Mouse (Mus musculus) kidney, adult 9 months (tissue): ENCODE measurements around the gene Exoc3l.
A peak's percentile ranks its signal among the peaks of the same experiment; 100 is the strongest.

Source experiments
- DNase-seq: peaks from one replicate; pipeline ENCODE4 v3.0.0; 2022

The Exoc3l gene

DNA sequence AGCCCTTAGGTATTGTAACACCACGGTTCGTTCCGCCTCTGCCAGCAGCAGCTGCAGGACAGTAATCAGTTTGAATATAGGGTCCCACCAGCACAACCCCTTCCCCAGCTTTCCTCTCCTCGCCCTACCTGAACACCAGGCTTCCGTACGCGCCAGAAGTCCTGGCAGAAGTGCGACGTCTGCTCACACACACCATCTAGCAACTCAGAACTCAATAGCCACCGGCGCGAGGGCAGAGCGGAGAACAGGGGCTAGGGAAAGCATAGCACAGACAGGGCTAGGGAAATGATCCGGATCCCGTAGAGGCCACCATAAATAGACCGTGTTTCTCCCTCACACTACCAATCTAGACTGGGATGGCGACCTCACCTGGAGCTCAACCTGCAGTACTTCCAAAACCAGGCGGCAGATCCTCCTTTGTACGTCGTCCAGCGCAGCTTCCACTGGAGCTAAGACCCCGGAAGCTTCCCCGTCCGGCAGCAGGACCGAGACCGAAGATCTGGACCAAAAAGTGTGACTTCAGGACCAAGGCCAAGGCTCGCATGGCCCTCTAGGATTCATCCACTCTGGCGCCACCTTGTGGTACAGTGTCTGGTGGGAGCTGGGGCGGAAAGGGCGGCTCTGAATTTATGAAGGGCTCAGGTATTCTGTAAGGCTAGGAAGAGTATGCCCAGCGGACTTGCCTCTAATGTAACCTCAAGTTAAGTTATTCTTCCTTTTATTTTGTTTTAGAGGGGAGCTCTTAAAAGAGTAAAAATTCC, 5.2 kb downstream of the Exoc3l start:
- peak; percentile 92 for DNase-seq

DNA sequence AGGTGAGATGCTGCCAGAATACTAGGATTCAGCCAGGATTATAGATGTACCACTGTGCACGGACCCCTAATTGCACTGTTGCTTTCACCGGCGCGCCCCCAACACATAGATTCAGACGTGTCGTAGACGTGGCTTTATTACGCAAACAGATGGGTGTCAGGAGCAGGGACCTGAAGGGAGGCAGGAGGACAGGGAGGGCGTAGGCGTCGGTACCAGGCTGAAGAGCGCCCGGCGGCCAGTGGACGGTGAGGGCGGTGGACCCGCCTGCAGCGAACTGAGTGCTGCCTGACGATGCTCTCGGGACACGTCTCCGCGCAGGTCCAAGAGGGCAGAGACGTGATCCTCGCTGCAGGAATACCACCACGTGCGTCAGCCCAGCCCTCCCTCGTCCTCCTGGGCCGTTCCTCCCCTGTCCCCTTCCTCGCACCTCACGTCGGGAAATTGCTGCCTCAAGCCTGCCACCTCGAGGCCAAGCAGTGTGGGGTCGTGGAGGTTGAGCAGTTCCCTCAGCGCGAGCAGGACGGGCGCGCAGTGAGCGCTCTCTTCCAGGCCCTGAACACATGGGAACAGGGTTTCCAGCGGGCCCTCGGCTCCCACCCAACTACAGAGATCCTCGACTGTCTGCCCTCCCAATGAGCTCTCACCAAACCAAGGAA, 6.0 kb downstream of the Exoc3l start, which contains the start of gene 4931428F04Rik:
TSS of gene 4931428F04Rik (minus strand) at position 60 of the 656 bp plus-strand sequence.
- DNase-seq = no peak

DNA sequence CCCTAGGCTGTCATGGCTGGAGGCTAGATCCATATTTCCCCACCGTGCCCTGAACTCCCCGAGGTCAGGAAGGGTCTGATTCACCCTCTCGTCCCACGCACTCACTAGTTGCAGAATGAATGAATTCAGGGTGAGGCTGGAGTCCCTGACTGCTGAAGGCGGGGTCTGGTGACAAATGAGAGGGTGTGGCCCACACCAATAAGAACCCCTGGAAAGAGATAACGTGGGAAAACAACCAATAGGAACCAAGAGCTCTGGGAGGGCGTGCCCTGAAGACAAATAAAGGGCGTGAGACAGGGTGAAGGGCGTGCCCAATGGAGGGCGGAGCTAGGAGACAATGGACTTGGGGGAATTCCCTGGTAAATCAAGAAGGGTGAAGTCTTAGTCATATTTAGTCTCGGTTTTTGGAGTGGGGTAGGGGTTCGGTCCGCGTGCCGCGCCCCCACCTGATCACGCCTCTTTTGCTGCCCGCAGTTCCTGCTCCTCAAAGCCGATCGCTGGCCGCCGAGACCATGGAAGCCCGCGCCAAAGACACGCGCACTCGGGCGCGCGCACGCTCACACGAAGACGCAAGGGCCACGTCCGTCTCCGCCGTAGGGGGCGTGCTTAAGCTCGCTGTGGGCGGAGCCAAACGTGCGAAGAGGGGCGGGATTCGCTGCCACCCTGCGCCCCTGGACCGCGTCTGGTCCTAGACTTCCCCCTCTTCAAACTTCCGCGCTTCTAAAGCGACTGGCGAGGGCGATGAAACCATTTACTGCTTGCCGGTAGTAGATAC, 6.8 kb downstream of the Exoc3l start:
- peak; percentile 91 for DNase-seq

DNA sequence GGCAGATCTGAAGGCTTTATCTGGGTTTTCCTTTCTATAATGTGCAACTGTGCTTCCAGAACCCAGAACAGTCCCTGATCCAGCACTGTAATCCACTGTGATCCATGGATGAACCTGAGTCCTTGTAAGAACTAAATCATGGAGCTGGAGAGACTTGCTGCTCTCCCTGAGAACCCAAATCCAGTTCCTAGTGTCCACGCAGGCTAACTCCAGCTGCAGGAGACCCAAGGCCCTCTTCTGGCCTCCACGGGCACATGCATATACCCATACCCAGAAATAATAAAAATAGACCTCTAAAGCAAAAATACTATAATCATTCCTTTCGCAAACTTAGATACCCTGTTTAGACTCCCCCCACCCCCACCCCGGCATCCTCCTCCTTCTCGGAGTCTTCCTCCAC, 7.7 kb downstream of the Exoc3l start:
- DNase-seq = no peak

DNA sequence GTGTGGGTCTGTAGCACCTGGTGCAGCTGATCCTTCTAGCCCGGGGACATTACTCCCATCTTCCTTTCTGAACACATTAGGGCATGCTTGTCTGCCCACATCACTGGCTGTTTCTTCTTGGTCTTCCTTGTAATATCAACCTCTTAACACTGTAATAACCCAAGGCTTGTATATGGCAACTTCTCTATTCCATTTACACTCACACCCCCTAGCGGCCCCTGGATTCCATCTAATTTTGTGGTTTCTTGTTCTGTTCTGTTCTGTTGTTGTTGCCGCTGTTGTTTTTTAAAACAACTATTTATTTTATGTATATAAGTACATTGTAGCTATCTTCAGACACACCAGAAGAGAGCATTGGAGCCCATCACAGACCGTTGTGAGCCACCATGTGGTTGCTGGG, 9.0 kb downstream of the Exoc3l start:
- DNase-seq = no peak

DNA sequence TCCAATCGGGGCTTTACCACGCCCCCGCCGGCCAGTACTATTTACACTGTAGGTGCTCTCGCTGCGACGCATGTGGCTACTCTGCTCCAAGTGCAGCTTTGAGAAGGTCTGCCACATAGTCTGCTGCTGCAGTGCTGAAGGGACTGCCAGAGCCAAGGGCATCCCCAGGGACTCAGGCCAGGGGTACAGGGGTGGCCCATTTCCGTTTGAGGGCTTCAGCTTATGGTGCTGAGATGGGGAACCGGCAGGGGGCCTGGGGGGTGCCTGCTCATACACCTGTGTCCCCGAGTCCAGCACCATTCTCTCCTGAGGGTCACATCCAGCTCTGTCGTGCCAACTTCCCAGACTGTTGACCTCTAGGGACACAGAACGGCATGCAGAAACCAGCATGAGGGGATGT, 10.4 kb downstream of the Exoc3l start:
- no peak for DNase-seq

DNA sequence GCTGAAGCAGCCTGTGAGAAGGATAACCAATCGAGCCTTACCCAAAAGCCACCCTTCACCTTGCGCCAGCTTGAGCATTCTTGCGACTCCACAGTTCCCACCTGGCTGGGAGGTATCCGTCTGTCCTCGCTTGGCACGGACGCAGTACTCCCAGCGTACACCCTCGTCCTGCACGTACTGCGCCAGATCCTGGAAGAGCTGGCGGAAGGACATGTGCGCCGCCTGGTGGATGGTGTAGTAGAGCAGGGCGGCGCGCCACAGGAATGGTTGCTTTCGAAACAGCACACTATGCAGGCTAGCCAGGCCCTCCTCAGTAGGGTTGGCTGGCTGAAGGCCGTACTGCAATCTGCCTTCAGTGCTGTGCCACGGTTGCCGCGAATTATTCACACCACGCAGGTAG, 12.8 kb downstream of the Exoc3l start:
- no peak for DNase-seq

DNA sequence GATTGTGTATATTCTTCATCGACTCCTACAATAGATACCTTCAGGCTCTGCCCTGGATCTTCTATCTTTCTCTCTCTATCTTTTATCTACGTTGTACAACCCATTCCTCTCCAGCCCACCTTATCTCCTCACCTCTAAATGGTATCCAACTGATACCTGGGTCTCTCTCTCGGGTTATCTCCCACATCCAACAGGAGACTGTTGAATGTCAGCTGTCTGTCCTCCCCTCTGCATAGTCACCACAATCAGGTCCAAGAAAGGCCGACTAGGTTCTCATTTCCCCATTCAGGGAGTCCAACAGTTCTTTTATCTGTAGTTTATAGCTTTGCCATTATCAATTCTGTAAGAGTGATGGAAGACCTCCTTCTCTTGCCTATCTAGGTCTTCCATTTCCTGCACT, 13.7 kb downstream of the Exoc3l start:
- DNase-seq = no peak

DNA sequence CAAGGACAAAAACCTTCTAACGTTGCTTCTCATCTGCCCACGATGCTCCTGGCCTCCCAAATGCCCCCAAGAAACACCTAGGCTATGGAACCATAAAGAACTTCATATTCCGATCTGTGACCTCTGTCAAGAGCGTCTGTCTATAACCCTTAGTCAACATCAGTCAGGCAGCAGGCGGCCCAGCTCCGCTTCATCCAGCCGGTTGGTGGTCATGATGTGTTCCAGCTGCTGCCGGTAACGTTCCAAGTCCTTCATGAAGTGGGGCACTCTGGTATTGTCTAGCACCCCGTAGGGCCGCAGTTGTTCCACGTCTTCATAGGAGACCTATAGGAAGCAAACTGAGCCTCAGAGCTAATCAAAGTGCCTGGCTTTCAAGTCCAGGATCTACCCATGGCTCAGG, 14.1 kb downstream of the Exoc3l start:
- DNase-seq = no peak

DNA sequence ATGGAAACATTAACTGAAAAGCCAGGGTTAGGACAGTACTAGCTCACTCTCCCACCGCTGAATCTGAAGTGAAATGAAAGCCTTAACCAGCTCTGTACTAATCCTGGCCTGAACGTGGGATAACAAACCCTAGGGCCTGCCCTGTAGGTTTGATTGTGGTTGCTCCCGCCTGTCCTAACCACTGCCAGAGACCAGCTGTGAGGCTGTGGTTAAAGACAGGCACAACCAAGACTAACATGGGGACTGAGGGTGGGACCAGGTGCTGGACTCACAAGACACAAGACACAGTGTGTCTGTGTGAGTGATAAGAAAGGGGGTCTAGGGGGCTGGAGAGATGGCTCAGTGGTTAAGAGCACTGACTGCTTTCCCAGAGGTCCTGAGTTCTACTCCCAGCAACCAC, 15.3 kb downstream of the Exoc3l start:
- no peak for DNase-seq

DNA sequence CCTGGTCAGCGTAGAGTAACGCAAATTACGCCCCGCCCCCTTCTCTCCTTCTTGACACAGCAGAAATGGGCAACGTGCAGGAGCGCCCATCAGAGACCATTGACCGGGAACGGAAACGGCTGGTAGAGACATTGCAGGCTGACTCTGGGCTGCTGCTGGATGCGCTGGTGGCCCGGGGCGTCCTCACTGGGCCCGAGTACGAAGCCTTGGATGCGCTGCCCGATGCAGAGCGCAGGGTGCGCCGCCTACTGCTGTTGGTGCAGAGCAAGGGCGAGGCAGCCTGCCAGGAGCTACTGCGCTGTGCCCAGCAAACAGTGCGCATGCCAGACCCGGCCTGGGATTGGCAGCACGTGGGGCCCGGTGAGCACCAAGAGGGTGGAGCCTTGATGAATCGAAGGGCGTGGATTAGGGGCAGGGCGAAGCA, 17.0 kb downstream of the Exoc3l start:
- peak; percentile 93 for DNase-seq

DNA sequence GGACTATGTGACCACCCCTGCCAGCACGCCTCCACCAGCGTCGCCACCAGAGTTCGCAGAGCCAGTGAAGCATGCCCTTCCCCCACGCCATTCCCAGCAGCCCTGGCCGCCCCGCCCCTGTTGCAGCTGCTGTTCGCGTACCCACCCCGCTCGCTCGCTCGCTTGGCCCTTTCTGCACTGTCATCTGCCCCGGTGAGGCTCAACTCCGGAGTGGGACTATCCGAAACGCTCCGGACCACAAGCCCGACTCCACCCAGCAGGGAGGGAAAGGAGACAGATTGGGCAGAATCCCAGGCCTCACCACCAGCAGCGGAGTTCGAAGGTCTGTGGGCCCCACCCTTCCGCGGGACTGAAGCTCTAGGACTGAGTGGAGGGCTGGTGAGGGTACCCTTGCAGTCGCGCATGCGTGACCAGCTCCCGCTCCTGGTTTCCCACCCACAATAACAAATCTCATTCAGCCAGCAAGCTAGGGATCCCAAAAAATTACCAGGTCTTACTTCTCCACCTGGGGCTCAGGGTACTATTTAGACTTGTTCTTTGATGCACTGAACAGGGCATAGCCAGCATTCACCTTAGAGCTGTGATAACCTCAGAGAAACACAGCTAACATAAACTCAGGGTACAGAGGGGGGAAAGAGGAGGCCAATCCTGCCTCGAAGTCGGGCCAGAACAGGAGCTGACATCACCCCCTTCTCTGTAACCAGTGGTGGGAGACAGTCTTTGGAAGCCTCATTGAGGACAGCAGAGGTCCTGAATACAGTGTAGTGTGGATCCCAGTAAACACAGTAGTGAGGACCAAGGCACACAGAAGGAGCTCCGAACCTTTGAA, 19.4 kb downstream of the Exoc3l start:
- DNase-seq = no peak

DNA sequence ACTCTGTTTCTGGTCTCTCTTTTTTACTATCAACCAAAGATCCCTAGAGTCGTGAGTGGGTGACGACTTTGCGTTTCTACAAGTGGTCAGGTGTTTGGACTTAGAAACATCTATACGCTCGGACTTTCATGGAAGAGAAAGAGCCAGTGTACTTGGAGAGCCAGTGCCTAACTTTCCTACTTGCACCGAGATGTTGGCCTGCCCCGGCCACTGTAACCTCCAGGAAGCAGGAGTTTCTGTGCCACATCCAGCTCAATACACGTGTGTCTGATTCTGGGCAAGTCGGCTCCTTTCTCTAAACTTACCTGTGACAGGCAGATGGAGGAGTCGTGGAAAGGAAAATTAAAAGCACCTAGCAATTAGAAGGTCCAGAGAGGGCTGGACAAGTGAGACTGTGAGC, 20.1 kb downstream of the Exoc3l start, which contains the start of gene Nol3:
TSS of gene Nol3 (plus strand) at position 301 of the 400 bp plus-strand sequence.
- no peak for DNase-seq

DNA sequence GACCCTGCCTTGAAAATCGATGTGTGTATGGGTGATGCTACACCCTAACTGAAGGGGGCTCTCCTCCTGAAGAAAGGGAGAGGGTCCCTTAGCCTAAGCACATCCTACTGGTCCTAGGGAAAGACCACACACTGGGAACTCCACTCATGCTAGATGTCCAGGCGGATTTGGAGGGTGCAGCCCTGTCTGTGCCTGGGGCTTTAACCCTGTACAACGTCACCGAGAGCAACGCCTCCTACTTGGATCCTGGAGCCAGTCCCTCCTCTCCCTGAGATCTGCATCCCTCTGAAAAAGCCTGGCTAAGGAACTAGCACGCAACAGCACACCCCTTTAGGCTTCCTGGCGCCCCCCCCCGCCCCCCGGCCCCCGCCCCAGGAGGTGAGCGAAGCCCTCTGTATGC, 20.5 kb downstream of the Exoc3l start:
- no peak for DNase-seq

DNA sequence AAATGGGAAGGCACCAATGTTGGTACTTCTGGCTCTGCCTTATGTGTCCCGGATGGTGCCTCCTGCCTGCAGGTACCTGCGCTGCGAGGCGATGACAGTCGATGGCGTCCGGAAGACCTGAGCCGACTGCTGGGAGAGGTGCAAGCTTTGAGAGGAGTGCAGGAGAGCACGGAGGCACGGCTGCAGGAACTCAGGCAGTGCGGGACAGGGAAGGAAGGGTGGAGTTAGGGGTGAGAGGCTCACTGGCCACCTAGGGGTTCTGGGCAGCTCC, 25.1 kb downstream of the Exoc3l start:
- no peak for DNase-seq

DNA sequence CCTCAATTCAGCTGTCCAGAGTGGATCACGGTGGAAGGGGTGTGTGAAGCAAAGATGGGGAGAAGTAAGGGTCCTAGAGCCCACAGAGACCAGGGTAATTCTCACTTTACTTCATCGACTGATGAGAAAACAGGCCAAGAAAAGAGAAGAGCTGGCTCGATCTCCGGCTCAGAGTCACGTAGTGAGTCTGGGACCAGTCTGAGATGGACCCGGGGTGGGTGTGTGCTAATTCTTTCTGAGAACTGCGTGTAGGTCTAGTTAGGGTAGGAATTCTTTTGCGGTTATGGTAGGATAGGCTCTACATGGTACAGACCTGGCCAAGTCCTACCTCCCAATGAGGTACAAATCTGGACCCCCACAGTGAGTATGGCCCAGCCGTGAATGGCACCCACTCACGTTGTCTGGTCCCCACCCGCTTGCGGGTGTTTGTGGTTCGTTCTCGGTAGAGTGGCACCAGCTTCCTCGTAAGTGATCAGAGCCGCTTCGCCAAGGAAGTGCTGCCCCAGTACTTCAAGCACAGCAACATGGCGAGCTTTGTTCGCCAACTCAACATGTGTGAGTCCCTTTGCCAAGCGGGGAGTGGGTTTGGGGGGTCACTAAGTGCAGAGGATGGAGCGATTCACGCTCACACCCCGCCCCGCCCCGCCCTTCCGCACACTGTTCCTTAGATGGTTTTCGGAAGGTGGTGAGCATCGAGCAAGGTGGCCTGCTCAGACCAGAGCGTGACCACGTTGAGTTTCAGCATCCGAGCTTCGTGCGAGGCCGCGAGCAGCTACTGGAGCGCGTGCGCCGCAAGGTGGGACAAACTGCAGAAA, 25.6 kb downstream of the Exoc3l start:
- DNase-seq = no peak

DNA sequence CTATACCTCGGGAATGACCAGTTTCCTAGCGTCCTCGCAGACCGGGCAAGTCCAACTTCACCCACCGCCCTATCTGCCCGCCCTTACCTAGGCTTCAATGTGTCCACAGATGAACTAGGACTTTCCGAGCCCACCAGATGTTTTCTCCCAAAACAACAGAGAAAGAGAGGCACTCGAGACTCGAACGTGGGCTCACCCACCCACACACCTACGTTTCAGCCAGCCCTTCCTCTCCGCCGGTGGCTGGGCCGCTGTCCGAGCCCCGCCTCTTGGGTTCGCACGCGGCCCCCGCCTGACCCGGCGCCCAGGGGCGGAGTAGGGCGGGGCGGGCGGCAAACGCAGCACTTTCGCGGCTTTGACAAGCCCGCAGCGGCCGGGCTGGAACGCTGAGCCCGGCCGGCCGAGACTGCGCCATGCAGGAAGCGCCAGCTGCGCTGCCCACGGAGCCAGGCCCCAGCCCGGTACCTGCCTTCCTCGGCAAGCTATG, 26.4 kb downstream of the Exoc3l start, which contains the start of gene Hsf4:
TSS of gene Hsf4 (plus strand) at position 341 of the 487 bp plus-strand sequence.
- peak; percentile 72 for DNase-seq

DNA sequence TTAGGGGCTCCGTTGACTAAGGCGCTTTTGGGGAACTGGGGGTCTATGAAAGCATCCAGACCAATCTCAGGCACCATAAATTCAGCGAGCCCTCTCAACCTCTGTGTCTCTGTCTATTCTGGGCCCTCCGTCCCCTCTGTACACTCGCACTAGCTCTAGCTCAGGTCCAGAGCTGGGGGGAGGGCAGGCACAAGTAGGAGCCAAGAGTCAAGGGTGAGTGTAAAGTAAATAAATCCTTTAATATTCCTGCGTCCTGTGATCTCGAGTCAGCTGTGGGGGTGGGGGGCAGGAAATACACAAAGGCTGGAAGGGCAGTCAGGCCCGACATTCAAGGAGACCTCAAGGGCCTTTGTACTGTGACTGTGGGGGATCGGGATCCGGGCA, 26.8 kb downstream of the Exoc3l start:
- no peak for DNase-seq

DNA sequence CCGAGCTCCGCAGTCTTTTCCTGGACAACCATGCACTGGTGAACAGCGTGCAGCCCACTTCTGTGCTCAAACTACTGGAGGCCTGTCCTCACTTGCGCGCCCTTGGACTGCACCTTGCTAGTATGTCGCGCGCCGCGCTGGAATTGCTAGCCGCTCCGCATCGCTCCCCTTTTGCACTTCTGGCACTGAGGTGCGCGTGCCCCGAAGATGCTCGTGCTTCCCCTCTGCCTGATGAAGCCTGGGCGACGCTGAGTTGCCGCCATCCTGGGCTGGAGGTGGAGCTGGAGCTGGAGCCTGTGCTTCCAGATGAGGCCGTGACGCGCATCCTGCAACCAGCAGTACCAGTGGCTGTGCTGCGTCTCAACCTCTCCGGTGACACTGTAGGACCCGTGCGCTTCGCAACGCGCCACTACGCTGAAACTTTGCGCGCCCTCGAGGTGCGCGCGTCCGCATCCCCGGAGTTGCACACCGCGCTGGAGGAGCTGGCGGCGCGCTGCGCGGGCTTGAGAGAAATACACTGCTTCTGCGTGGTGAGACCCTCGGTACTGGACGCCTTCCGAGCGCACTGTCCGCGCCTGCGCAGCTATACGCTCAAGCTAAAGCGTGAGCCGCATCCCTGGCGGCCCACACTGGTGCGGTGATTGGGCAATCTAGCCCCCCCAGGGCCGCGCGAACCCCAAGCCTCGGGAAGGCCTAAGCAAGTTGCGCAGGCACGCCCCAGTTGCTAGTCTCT, 27.4 kb downstream of the Exoc3l start:
- no peak for DNase-seq

DNA sequence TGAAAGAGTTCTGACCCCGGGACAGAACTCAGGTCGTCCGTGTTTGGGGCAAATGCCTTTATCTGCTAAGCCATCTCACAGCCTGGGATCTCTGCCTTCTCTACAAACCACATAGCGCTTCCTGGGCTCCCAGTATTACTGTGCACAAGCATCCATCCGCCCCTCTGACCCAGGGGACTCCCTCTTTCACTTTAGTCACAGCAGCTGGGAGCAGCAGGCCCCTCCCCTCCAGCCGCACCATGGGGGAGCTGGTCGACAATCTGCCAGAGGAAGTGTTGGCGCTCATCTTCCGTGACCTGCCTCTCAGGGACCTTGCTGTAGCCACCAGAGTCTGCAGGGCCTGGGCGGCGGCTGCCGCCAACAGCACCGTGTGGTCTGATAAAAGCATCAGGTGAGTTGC, 29.1 kb downstream of the Exoc3l start:
- DNase-seq = no peak

DNA sequence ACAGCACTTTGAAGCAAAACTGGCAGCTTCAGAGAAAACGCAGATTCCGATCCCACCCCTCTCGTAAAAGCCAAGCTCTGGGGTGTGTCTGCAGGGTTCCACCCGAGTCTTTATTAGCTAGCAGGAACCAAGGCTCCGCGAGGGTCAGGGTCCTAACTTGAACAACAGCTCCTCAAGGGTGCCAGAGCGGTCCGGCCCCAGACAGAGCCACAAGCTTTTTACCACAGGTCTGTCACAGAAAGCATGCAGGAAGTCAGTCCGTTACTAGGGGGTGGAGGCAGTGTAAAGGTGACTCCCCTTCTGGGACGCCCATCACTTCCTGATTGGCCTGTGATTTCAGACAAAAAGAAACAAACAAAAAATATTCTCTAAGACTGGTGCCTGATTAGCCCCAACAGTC, 30.8 kb downstream of the Exoc3l start:
- peak; percentile 56 for DNase-seq
